Mouse (Mus musculus): ENCODE data around the gene Ptprg.

- TF ChIP-seq CTCF (IDR thresholded peaks at IDR 0.05; ENCODE audit: control insufficient read depth, insufficient read depth, insufficient read length) (no peak), CEBPB (IDR thresholded peaks at IDR 0.05; ENCODE audit: low read depth) (no peak), MYOD1 (IDR thresholded peaks at IDR 0.05; ENCODE audit: control insufficient read depth, insufficient read length, low read depth) (no peak), MYOG (IDR thresholded peaks at IDR 0.05; ENCODE audit: control insufficient read depth, extremely low read depth, insufficient read length) (no peak), MAX (IDR thresholded peaks at IDR 0.05) (no peak)
These were observed 269.7 kb downstream of the Ptprg start for GRCm38 (mm10) chr14:11822830-11823700.

Data from C2C12 (cell line).